Mouse (Mus musculus): ENCODE results near the gene Jagn1. TPM values are rescaled to one million over a fixed set of nuclear protein-coding genes. Genes with fewer than 3 reads are reported as not detected.

Gene Jagn1
- 10 to 100 TPM; 47.9 to 48.3 TPM for total RNA-seq (2021)
- long read RNA-seq, experiment 1, transcript Jagn1-201 (2 exons, 1,201 nt) = major isoform, 62 of 69 reads
- long read RNA-seq, experiment 1, partial matches to known transcripts = 0 of 69 reads
- long read RNA-seq, experiment 1, other reads (novel, unspliced or antisense) = 7 of 69 reads
- long read RNA-seq, experiment 2, transcript Jagn1-201 (2 exons, 1,201 nt) = major isoform, 44 of 50 reads
- long read RNA-seq, experiment 2, partial matches to known transcripts = 0 of 50 reads
- long read RNA-seq, experiment 2, other reads (novel, unspliced or antisense) = 5 of 50 reads

- intact Hi-C loops (cut with DNase I) = no loop called here
- DNase-seq (ENCODE audit: low spot score in 2 of 2) = peak; percentile 90 to 92
Observed at GRCm38 (mm10) chr6:113442442-113443090, at the start of gene Jagn1. Gene Jagn1 (plus strand): TSS chr6:113442569.

- no peak for DNase-seq (ENCODE audit: low spot score in 2 of 2)
- intact Hi-C loops (cut with DNase I) = no loop called here
Observed at GRCm38 (mm10) chr6:113393951-113394350, 48.4 kb upstream of the Jagn1 start.

DNA sequence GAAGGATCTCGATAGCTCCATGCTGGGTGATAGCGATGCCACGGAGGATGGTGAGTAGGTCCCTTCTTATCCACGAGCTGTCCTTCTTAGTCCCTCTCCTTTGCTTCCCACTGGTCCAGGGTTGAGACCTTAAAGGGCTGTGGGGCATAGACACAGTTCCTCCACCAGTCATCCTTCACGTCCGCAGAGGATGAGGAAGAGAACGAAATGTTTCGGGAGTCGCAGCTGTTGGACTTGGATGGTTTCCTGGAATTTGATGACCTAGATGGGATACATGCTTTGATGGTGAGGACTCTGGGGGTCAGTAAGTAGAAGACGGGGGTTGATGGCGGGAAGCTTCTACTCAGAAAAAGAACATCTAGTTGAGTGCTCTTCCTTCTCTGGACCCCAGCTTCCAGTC, 47.6 kb upstream of the Jagn1 start:
- DNase-seq (ENCODE audit: low spot score in 2 of 2) = no peak
- intact Hi-C loops (cut with DNase I) = no loop called here

DNA sequence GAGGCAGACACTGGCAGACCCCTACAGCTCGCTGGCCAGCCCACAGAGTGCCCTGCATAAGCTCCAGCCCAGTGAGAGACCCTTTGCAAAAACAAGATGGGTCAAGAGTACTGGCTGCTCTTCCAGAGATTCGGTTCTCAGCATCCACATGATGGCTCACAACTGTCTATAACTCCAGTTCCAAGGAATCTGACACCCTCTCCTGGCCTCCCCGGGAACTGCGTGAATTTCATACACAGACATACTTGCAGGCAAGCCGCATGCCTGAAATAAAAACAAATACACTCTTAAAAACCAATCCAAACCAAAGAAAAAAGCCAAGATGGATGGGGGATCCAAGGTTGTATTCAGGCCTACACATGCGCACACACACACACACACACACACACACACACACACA, 46.9 kb upstream of the Jagn1 start:
- intact Hi-C loops (cut with DNase I) = no loop called here
- no peak for DNase-seq (ENCODE audit: low spot score in 2 of 2)

GRCm38 (mm10) chr6:113396270-113397030, 45.9 kb upstream of the Jagn1 start:
- no peak for DNase-seq (ENCODE audit: low spot score in 2 of 2)
- intact Hi-C loops (cut with DNase I) = no loop called here

DNA sequence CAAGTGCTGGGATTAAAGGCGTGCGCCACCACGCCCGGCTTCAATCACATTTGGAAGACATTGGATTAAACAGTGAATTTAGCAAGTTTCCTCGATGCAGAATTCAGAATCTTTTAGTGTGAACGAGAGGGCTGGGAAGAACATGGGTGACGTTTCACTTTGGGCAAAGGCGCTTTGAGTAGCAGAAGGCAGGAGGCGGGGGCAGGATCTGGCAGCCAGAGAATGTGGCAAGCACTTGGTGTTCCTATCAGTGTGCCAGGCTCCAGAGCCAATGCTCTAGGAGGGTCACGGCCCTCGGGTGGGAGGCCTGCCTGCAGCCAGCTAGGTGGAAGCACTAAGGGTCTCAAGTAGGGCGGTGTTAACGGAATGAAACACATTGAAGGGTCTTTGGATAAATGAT, 40.3 kb upstream of the Jagn1 start:
- intact Hi-C loops (cut with DNase I) = no loop called here
- DNase-seq (ENCODE audit: low spot score in 2 of 2) = peak in 1 of 2 experiments; percentile 56

GRCm38 (mm10) chr6:113404649-113405448, 37.5 kb upstream of the Jagn1 start:
- DNase-seq (ENCODE audit: low spot score in 2 of 2) = no peak
- intact Hi-C loops (cut with DNase I) = no loop called here

GRCm38 (mm10) chr6:113405483-113405882, 36.9 kb upstream of the Jagn1 start:
- intact Hi-C loops (cut with DNase I) = no loop called here
- DNase-seq (ENCODE audit: low spot score in 2 of 2) = peak in 1 of 2 experiments; percentile 40

- peak in 1 of 2 experiments; percentile 51 for DNase-seq (ENCODE audit: low spot score in 2 of 2)
- intact Hi-C loops (cut with DNase I) = no loop called here
Observed at GRCm38 (mm10) chr6:113406683-113407082, 35.7 kb upstream of the Jagn1 start.

- intact Hi-C loops (cut with DNase I) = no loop called here
- no peak for DNase-seq (ENCODE audit: low spot score in 2 of 2)
Observed at GRCm38 (mm10) chr6:113410001-113410400, 32.4 kb upstream of the Jagn1 start.

GRCm38 (mm10) chr6:113416416-113416815, 26.0 kb upstream of the Jagn1 start:
- intact Hi-C loops (cut with DNase I) = no loop called here
- DNase-seq (ENCODE audit: low spot score in 2 of 2) = no peak

- intact Hi-C loops (cut with DNase I) = no loop called here
- DNase-seq (ENCODE audit: low spot score in 2 of 2) = no peak
Observed at GRCm38 (mm10) chr6:113418441-113419198, 23.7 kb upstream of the Jagn1 start.

DNA sequence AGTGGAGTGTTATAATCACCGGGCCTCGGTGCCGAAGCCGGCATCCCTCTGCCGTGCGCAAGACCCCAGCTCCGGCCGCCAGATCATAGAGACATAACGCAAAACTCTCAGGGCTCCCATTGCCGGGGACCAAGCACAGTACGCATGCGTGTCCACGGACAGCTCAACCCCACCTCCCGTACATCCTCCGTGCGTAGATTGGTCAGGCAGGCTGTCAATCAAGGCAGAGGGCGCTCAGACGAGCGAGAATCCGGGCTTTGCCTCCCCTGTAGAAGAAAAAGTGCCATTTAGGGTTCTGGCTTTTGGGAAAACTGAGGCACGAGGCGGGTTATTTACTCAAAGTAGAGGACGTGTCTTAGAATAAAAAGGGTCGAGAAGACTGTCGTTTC, 23.2 kb upstream of the Jagn1 start, which contains the start of gene Rpusd3:
Gene Rpusd3 (minus strand): TSS at position 142 of the 389 bp plus-strand sequence.
- intact Hi-C loops (cut with DNase I) = no loop called here
- peak; percentile 95 to 99 for DNase-seq (ENCODE audit: low spot score in 2 of 2)

- DNase-seq (ENCODE audit: low spot score in 2 of 2) = no peak
- intact Hi-C loops (cut with DNase I) = no loop called here
Observed at GRCm38 (mm10) chr6:113423000-113423399, 19.4 kb upstream of the Jagn1 start.

GRCm38 (mm10) chr6:113424187-113424586, 18.2 kb upstream of the Jagn1 start:
- intact Hi-C loops (cut with DNase I) = no loop called here
- DNase-seq (ENCODE audit: low spot score in 2 of 2) = no peak

- intact Hi-C loops (cut with DNase I) = no loop called here
Observed at GRCm38 (mm10) chr6:113426696-113427095, 15.7 kb upstream of the Jagn1 start.

GRCm38 (mm10) chr6:113427397-113427796, 15.0 kb upstream of the Jagn1 start:
- peak in 1 of 2 experiments; percentile 57 for DNase-seq (ENCODE audit: low spot score in 2 of 2)

More at GRCm38 (mm10) chr6:113426696-113427095, 15.7 kb upstream of the Jagn1 start:
- no peak for DNase-seq (ENCODE audit: low spot score in 2 of 2)

DNA sequence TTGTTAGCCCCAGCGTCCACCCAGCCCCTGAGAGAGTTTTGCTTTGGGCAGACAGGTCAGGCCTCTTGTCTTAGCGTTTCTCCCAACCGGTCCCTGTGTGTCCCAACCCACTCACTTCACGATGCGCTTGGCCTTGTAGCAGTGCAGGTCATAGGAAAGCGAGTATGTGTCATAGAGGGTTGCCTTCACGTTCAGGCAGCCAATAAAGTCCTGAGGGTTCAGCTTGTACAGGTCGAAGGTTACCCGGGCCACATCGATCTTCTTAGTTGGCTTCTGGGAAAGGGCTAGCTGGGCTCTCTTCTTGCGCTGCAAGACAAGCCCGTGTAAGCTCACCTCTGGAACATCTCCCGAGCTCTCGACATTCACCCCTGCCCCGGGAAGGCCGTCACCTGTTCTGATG, 14.4 kb upstream of the Jagn1 start:
- intact Hi-C loops (cut with DNase I) = no loop called here

More at GRCm38 (mm10) chr6:113427397-113427796, 15.0 kb upstream of the Jagn1 start:
- intact Hi-C loops (cut with DNase I) = no loop called here

GRCm38 (mm10) chr6:113429965-113430364, 12.4 kb upstream of the Jagn1 start:
- intact Hi-C loops (cut with DNase I) = no loop called here
- no peak for DNase-seq (ENCODE audit: low spot score in 2 of 2)

More for the DNA sequence above, 14.4 kb upstream of the Jagn1 start:
- DNase-seq (ENCODE audit: low spot score in 2 of 2) = no peak
